Mouse (Mus musculus): ENCODE data around the gene Notch2.
A peak's percentile ranks its signal among the peaks of the same experiment; 100 is the strongest.

Notch2 gene

DNA sequence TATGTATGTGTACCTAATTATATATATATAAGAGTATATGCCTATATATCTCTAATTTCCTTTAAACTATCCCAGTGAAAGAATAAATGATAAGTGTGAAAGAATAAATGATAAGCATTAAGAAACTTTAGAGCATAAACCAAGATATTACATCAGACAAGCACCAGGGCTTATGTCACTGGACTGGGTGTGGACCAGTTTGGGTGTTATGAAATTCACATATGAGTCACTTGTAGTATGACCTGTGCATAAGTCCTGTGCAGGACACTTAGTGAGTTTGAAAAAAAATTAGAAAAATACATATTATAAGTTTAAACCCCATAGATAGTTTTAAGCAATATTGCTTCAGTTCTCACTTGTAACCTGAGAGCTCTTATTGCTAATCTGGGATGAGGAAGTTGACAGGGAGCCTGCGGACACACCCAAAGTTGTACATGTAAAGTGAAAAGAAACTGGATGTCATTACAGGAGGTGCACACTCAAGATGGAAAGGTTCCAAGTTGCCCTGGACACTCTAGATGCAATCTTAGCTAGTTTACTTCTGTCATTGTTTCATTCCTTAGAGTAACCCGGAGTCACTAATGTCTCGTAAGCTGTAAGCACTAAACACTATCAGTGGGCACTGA lies 19.3 kb upstream of the Notch2 start:
- DNase-seq (ENCODE audit: low spot score in 2 of 2) = no peak

DNA sequence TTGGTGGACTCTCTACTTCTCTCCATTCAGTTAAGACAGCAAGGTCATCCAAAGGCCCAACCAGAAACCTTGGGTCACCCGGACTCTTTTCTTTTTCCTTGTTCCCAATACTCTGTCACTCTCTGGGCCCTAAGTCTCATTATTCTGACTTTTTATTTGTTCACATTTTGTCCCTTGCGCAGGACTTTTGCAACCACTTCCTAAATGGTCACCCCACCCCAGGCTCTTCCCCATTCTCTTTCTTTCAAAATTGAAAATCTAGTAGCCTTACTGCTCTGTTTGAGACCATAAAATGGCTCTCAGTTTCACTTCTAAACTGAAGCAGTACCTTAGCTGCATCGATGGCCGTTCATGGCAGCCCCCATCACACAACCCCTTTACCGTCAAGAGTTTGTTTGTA lies 18.5 kb upstream of the Notch2 start:
- DNase-seq (ENCODE audit: low spot score in 2 of 2) = no peak

- DNase-seq (ENCODE audit: low spot score in 2 of 2) = no peak
Measured at GRCm38 (mm10) chr3:97998349-97998748, 15.0 kb upstream of the Notch2 start.

GRCm38 (mm10) chr3:98003558-98003957 lies 9.8 kb upstream of the Notch2 start:
- DNase-seq (ENCODE audit: low spot score in 2 of 2) = no peak

GRCm38 (mm10) chr3:98004231-98004630 lies 9.1 kb upstream of the Notch2 start:
- no peak for DNase-seq (ENCODE audit: low spot score in 2 of 2)

GRCm38 (mm10) chr3:98005306-98005705 lies 8.0 kb upstream of the Notch2 start:
- no peak for DNase-seq (ENCODE audit: low spot score in 2 of 2)

GRCm38 (mm10) chr3:98006046-98006691 lies 7.2 kb upstream of the Notch2 start:
- no peak for DNase-seq (ENCODE audit: low spot score in 2 of 2)

- DNase-seq (ENCODE audit: low spot score in 2 of 2) = no peak
Measured at GRCm38 (mm10) chr3:98006973-98007372, 6.4 kb upstream of the Notch2 start.

GRCm38 (mm10) chr3:98008143-98008542 lies 5.2 kb upstream of the Notch2 start:
- no peak for DNase-seq (ENCODE audit: low spot score in 2 of 2)

DNA sequence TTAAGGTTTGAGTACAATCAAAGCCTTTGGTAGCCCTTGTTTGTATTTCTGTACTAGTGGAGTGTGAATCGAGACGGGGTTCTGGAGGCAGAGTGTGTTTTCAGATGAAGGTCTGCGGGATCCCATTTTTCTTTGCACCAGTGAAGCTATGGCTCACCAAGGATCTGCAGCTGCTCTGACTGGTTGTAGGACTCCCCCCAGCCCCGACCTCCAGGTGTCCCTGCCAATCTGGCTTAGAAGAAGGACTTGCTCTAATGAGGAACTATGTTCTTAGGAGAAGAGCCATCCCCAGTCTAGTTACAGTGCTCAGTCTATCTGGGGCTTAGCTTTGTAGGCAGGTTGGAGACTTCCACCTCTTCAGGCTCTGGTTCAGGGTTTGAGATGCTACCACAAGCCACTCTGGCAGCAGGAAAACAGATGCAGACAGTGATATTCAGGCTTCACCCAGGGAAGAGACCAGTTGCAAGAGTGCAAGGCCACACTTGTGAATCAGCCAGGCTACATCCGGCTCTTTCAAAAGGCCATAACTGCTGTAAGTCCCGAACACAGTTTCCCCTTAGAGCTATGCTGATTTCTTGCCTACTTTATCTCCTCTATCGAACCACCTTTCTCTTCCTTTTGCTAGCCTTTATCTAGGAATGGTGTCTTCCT lies 4.0 kb upstream of the Notch2 start:
- no peak for DNase-seq (ENCODE audit: low spot score in 2 of 2)

GRCm38 (mm10) chr3:98013086-98013400 lies 284 bp upstream of the Notch2 start:
- DNase-seq (ENCODE audit: low spot score in 2 of 2) = no peak

- peak in 1 of 2 experiments; percentile 41 for DNase-seq (ENCODE audit: low spot score in 2 of 2)
Measured at GRCm38 (mm10) chr3:98015205-98016171, 2.2 kb downstream of the Notch2 start.

GRCm38 (mm10) chr3:98016901-98017591 lies 3.7 kb downstream of the Notch2 start:
- DNase-seq (ENCODE audit: low spot score in 2 of 2) = no peak

GRCm38 (mm10) chr3:98018187-98018586 lies 4.9 kb downstream of the Notch2 start:
- no peak for DNase-seq (ENCODE audit: low spot score in 2 of 2)

DNA sequence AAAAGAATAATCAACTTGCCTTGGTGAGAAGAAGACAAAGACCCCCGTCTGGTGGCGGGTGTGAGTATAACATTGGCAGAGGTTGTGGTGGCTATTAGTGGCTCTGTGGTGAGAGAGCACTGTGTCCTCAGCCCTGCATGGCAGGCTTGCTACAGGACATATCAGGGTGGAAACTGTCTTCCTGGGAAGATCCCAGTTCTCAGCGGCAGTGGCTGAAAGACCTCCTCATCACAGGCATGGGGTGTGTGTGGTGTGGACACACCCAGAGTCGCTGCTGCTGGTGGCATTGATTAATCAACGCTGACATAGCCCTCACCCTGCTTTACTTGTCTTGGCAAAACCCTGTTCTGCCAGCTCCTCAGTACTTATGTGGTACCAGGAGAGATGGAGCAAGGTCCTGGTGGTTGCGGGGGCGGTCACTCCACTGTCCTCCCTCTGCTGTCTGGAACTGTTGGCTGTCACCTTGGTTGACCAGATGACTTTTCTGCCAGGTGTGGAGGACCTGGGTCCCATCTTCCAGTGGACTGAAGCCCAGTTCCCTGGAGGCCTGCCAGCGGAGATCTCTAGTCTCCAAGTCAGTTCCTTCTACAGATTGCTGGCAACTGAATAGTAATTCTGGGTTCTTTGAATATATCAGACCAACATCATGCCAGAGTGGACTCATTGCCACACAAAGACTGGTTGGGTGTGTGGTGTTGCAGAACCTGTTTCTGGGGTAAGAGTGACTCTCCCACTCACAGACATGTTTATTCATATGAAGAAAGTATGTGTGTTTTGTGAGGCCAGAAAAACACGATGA lies 7.3 kb downstream of the Notch2 start:
- no peak for DNase-seq (ENCODE audit: low spot score in 2 of 2)

- no peak for DNase-seq (ENCODE audit: low spot score in 2 of 2)
Measured at GRCm38 (mm10) chr3:98024288-98024848, 11.0 kb downstream of the Notch2 start.

GRCm38 (mm10) chr3:98025521-98025920 lies 12.2 kb downstream of the Notch2 start:
- no peak for DNase-seq (ENCODE audit: low spot score in 2 of 2)

DNA sequence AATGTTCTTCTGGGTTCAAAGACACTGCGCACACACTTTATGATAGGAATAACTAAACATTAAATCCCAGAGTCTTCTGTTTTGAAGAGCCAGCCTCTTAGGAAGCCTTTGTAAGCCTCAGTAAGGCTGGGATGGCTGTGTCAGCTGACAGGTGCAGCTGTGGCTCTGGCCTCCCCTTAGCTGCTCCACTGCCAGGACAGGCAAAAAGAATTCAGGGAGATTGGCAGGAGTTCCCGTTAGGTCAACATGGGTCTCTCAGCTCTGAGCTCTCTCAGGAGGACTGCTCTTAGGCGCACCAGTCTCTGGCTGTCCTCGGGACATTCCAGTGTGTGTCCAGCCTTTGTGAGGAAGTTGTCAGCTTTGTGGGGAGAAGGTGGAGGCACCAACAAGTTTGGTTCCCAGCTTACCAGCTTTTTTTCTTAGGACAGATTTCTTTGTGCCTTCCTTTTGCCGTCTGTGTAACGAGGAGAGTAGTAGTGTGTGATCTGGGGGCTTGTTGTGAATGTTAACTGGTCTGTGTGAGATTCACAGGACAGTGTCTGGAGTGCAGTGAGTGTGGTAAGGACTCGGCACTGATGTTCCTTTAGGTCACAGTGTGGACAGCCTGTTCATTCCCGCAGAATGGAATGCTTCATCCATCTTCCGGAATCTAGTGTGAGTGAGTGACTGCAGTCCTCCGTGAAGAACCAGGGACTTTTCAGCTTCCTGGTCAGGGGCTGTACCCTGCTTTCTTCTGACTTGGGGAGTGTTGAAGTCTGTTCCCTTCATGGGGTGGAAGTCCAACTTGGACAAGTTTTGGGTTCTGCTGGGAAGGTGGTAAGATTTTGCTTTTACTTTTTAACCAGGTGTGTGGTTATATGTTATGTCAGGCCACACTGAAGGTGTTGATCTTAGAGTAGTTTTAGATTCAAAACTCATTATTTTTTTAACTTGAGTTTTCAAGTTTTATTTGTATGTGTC lies 12.9 kb downstream of the Notch2 start:
- DNase-seq (ENCODE audit: low spot score in 2 of 2) = no peak

- no peak for DNase-seq (ENCODE audit: low spot score in 2 of 2)
Measured at GRCm38 (mm10) chr3:98027371-98027774, 14.0 kb downstream of the Notch2 start.

Measured in right cerebral cortex, postnatal 10 days (tissue).